Mouse (Mus musculus): ENCODE measurements around the gene Astn2.

The Astn2 gene

DNA sequence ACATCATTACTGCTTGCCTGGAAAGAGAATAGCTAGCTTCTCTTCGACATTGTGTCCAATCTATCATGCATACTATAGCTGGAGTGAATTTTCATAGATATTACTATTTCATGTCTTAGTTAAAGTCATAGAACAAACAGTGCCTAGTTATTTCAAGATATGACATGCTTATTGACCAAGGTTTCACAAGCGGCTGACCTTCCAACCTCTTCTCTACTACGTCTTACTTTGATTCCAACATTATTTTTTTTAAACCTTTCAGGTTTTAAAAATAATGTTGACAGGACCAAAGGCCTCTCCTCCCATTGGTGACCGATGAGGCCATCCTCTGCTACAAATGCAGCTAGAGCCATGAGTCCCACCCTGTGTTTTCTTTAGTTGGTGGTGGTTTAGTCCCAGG is 1025.0 kb downstream of the Astn2 start:
- no peak for DNase-seq

DNA sequence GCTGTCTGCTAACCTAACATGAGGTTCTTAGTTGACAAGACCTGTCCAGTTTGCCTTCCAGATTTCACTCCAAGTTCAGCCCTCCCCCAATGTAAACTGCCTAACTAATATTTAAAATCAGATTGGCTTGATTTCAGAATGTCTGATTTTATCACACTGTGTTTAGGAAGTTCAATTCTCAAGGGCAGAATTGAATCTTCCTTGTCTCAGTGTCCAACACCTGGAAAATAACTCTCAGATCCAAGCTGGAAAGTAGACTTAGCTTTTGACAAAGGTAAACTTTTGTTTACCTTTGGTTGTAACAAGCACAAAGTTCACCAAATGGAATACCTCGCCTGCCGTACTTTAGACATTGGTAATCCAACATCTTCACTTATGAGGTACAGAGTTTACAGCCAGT is 1027.8 kb downstream of the Astn2 start:
- DNase-seq: no peak

DNA sequence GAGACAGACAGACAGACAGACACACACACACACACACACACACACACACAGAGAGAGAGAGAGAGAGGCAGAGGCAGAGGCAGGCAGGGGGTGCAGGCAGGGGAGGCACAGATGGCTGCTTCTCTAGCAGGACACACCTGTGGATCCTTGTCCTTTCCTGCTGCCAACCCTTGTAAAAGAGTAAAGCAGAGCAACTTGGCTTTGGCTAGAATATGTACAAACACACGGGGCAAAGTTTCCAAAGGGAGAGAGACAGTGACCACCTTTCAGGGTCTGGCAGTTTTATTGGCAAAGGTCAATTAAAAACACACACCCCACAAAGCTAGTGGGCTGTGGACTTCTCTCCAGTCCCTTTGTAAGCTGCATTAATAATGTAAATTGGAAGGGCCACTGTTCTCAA is 1030.6 kb downstream of the Astn2 start:
- no peak for DNase-seq

DNA sequence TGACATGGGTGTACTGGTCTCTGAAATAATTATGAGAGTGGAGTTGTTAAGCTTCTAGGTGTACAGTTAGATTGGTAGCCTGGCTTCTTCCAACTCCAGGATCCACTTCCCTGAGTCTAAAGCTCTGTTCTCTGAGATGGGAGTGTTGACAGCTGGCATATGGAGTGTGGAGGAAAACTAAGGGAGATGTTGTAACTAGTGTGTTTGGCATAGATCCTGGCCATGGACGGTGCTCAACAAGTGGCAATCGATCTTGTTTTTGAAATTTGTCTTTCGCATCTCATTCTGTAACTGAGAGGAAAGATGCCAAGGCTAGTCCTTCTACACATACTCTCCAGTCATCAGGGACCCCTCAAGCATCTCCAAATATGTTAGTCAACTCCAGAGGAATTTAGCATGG is 1031.7 kb downstream of the Astn2 start:
- DNase-seq: peak; percentile 52

DNA sequence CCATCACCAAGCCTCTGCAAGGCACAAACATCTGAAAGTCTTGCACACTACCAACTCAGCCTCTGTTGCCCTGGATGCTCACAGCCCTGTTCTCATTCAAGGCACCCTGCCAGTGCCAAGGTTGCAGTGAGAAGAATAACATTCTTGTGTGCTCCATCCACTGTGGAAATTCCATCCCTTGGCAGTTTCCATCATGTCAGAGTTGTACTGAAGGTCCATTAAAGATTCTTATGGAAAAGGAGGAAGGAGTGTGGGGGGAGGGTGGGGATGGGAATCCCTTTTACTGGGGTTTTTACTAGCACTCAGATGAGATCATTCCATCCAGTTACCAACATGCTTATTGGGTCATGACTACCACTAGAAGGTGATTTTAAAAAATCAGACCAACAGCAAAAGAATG is 1037.3 kb downstream of the Astn2 start:
- DNase-seq: no peak

GRCm38 (mm10) chr4:65354580-65354979 is 1049.8 kb downstream of the Astn2 start:
- DNase-seq: peak; percentile 11

GRCm38 (mm10) chr4:65350521-65350920 is 1053.9 kb downstream of the Astn2 start:
- peak; percentile 15 for DNase-seq

GRCm38 (mm10) chr4:65341766-65342165 is 1062.6 kb downstream of the Astn2 start:
- DNase-seq: no peak

DNA sequence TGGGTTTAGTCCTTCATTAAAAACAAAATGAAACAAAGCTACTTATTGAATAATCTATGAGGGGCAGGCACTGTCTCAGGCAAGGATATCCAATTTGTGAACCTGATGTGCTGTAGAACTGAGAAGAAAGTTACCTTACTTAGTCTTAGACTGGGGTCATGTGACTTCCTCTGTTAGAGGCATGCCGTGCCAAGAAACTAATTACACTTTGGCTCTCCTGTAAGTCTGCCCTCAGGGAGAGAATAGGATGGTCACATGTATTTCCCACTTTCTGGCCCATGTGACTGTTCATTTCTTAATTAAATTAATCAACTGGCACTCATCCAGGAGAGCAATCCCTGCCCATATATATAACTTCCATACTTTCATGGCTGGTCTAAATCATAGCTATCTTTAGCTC is 1070.7 kb downstream of the Astn2 start:
- DNase-seq: no peak

Measured in lung, postnatal 36 days (tissue).